Mouse (Mus musculus): ENCODE measurements around the gene Nabp2.

The Nabp2 gene

GRCm38 (mm10) chr10:128411211-128412054, at the start of gene Nabp2, which contains the start of gene Rnf41:
TSS of gene Nabp2 (minus strand) at chr10:128411492.
TSS of gene Rnf41 (plus strand) at chr10:128411657.
- DNase-seq (ENCODE audit: low read depth, low spot score) = peak; percentile 98

GRCm38 (mm10) chr10:128460270-128460630, 49.0 kb upstream of the Nabp2 start:
- no peak for DNase-seq (ENCODE audit: low read depth, low spot score)

- DNase-seq (ENCODE audit: low read depth, low spot score) = peak; percentile 73
These were observed 48.3 kb upstream of the Nabp2 start for GRCm38 (mm10) chr10:128459409-128460269.

- DNase-seq (ENCODE audit: low read depth, low spot score) = peak; percentile 87
These were observed 47.6 kb upstream of the Nabp2 start, which contains the start of gene Smarcc2 for GRCm38 (mm10) chr10:128458719-128459408. TSS of gene Smarcc2 (plus strand) at chr10:128459248.

- DNase-seq (ENCODE audit: low read depth, low spot score) = no peak
These were observed 47.0 kb upstream of the Nabp2 start for GRCm38 (mm10) chr10:128458348-128458718.

GRCm38 (mm10) chr10:128457676-128458075, 46.4 kb upstream of the Nabp2 start:
- DNase-seq (ENCODE audit: low read depth, low spot score) = no peak

- DNase-seq (ENCODE audit: low read depth, low spot score) = peak; percentile 84
These were observed 44.0 kb upstream of the Nabp2 start for GRCm38 (mm10) chr10:128455280-128455679.

- no peak for DNase-seq (ENCODE audit: low read depth, low spot score)
These were observed 43.2 kb upstream of the Nabp2 start for GRCm38 (mm10) chr10:128454471-128454870.

- no peak for DNase-seq (ENCODE audit: low read depth, low spot score)
These were observed 39.7 kb upstream of the Nabp2 start for GRCm38 (mm10) chr10:128451014-128451413.

- DNase-seq (ENCODE audit: low read depth, low spot score) = no peak
These were observed 34.1 kb upstream of the Nabp2 start for GRCm38 (mm10) chr10:128445407-128445806.

- no peak for DNase-seq (ENCODE audit: low read depth, low spot score)
These were observed 33.1 kb upstream of the Nabp2 start for GRCm38 (mm10) chr10:128444354-128444753.

GRCm38 (mm10) chr10:128442718-128443117, 31.4 kb upstream of the Nabp2 start:
- DNase-seq (ENCODE audit: low read depth, low spot score) = no peak

- DNase-seq (ENCODE audit: low read depth, low spot score) = peak; percentile 48
These were observed 30.2 kb upstream of the Nabp2 start for GRCm38 (mm10) chr10:128441324-128442119.

GRCm38 (mm10) chr10:128440407-128440806, 29.1 kb upstream of the Nabp2 start:
- DNase-seq (ENCODE audit: low read depth, low spot score) = peak; percentile 48

GRCm38 (mm10) chr10:128438675-128439279, 27.5 kb upstream of the Nabp2 start:
- DNase-seq (ENCODE audit: low read depth, low spot score) = peak; percentile 89

- peak; percentile 79 for DNase-seq (ENCODE audit: low read depth, low spot score)
These were observed 25.1 kb upstream of the Nabp2 start for GRCm38 (mm10) chr10:128436376-128436775.

- DNase-seq (ENCODE audit: low read depth, low spot score) = no peak
These were observed 24.6 kb upstream of the Nabp2 start for GRCm38 (mm10) chr10:128435873-128436272.

GRCm38 (mm10) chr10:128435186-128435823, 24.0 kb upstream of the Nabp2 start:
- DNase-seq (ENCODE audit: low read depth, low spot score) = peak; percentile 96

- peak; percentile 90 for DNase-seq (ENCODE audit: low read depth, low spot score)
These were observed 23.4 kb upstream of the Nabp2 start for GRCm38 (mm10) chr10:128434681-128435080.

- peak; percentile 49 for DNase-seq (ENCODE audit: low read depth, low spot score)
These were observed 22.1 kb upstream of the Nabp2 start for GRCm38 (mm10) chr10:128433417-128433816.
